Mouse (Mus musculus) midbrain, embryonic 16.5 days (tissue): ENCODE data around the gene Kdm2b. TPM values are rescaled to one million over a fixed set of nuclear protein-coding genes. Genes with fewer than 3 reads are reported as not detected.

ENCODE experiments used
- ATAC-seq: fragments of 200-750 bp; cut with Nextera tagmentation; 2 replicates; pipeline ENCODE4 v1.8.0; 2017; ENCODE audit warnings: moderate TSS enrichment
- H3K27ac ChIP-seq: fragments of 300-500 bp; sonication (generic); 2 replicates; pipeline ENCODE4 v1.5.1; 2014; ENCODE audit warnings: mild to moderate bottlenecking, low read length, mixed read lengths
- H3K27me3 ChIP-seq: fragments of 300-500 bp; sonication (generic); 2 replicates; pipeline ENCODE4 v1.6.1; 2014; ENCODE audit warnings: low read depth, low read length, mixed read lengths; ENCODE audit not compliant: control insufficient read depth, insufficient read depth
- H3K36me3 ChIP-seq: fragments of 300-500 bp; sonication (generic); 2 replicates; pipeline ENCODE4 v1.6.1; 2014; ENCODE audit warnings: mild to moderate bottlenecking, low read length, moderate library complexity, mixed read lengths; ENCODE audit not compliant: control insufficient read depth, insufficient read depth
- H3K4me1 ChIP-seq: fragments of 300-500 bp; sonication (generic); 2 replicates; pipeline ENCODE4 v1.6.1; 2014; ENCODE audit warnings: mild to moderate bottlenecking, low read length, mixed read lengths; ENCODE audit not compliant: control insufficient read depth, insufficient read depth
- H3K4me2 ChIP-seq: fragments of 300-500 bp; sonication (generic); 2 replicates; pipeline ENCODE4 v1.6.1; 2014; ENCODE audit warnings: mild to moderate bottlenecking, low read length, mixed read lengths
- H3K4me3 ChIP-seq: fragments of 300-500 bp; sonication (generic); 2 replicates; pipeline ENCODE4 v1.5.1; 2014; ENCODE audit warnings: low read depth, mild to moderate bottlenecking, low read length, moderate library complexity, mixed read lengths
- H3K9ac ChIP-seq: fragments of 300-500 bp; sonication (generic); 2 replicates; pipeline ENCODE4 v1.6.1; 2014; ENCODE audit warnings: low read depth, low read length, mixed read lengths
- H3K9me3 ChIP-seq: fragments of 300-500 bp; sonication (generic); replicated peaks from 2 replicates; pipeline ENCODE4 v1.6.1; 2014; ENCODE audit warnings: mild to moderate bottlenecking, low read length, mixed read lengths; ENCODE audit not compliant: control insufficient read depth, poor library complexity, severe bottlenecking
- WGBS: fragments of 180-500 bp; shearing (Covaris S2); extraction: QIAGEN DNeasy Blood & Tissue Kit; methylation state at CpG from one replicate; pipeline ENCODE4 v1.1.7; 2014; 5-methylcytosine and 5-hydroxymethylcytosine counted together
- polyA plus RNA-seq: library from polyadenylated mRNA; unstranded; fragments of >200 nt; fragmentation: Nextera tagmentation; extraction: Ambion mirVana; gene quantifications from 2 replicates; pipeline ENCODE4 v1.2.1, GENCODE M21; 2015

Kdm2b gene
- polyA plus RNA-seq, 1 experiment from 2014 or later: 117 TPM

- ATAC-seq: no peak
- H3K4me2 ChIP-seq: no peak overlapping the region
- H3K27ac ChIP-seq: no peak overlapping the region
- no peaks in the 10 kb centered on the region for H3K9me3 ChIP-seq
- WGBS: 87% methylated on average over 5 of the region's 5 CpGs
- H3K36me3 ChIP-seq: no peaks in the 10 kb centered on the region
- H3K4me1 ChIP-seq: peaks cover 4% of the 10 kb centered on the region; the same call in 1 of the 2 replicates
- no peak overlapping the region for H3K4me3 ChIP-seq
- H3K9ac ChIP-seq: no peak overlapping the region
- H3K27me3 ChIP-seq: no peaks in the 10 kb centered on the region
Measured at GRCm38 (mm10) chr5:122843799-122844198, 145.8 kb downstream of the Kdm2b start.

- Histone ChIP-seq H3K27me3 (no peaks in the 10 kb centered on the region), H3K36me3 (no peaks in the 10 kb centered on the region), H3K9ac (no peak overlapping the region), H3K4me1 (no peaks in the 10 kb centered on the region), H3K4me2 (no peak overlapping the region), H3K4me3 (no peak overlapping the region), H3K9me3 (no peaks in the 10 kb centered on the region), H3K27ac (no peak overlapping the region)
- no peak for ATAC-seq
- WGBS: 90% methylated on average over 2 of the region's 2 CpGs
Measured at GRCm38 (mm10) chr5:122841126-122841525, 148.5 kb downstream of the Kdm2b start.

- H3K9me3 ChIP-seq: no peaks in the 10 kb centered on the region
- no peaks in the 10 kb centered on the region for H3K27me3 ChIP-seq
- no peaks in the 10 kb centered on the region for H3K36me3 ChIP-seq
- 80% methylated on average over 10 of the region's 10 CpGs for WGBS
- no peak overlapping the region for H3K9ac ChIP-seq
- no peak overlapping the region for H3K4me3 ChIP-seq
- H3K4me1 ChIP-seq: no peaks in the 10 kb centered on the region
- no peak for ATAC-seq
- no peak overlapping the region for H3K27ac ChIP-seq
- H3K4me2 ChIP-seq: no peak overlapping the region
Measured at GRCm38 (mm10) chr5:122832996-122833395, 156.6 kb downstream of the Kdm2b start.

DNA sequence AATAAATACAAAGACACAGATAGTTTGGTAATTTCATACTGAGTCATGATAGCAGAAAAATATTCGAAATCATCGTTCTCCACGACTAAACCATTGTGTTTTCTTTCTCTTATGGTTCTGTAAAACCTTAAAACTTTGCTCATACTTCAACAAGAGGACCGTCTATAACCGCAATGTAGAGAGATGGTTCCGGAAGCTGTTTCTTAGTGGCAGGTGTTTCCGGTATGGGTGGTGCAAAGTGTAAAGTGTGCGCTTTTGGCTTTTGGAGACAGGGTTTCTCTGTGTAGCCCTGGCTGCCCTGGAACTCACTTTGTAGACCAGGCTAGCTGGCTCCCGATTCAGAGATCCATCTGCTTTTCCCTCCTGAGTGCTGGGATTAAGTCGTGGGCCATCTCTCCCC lies 157.1 kb downstream of the Kdm2b start:
- ATAC-seq: no peak
- Histone ChIP-seq H3K27ac (no peak overlapping the region), H3K9ac (no peak overlapping the region), H3K27me3 (no peaks in the 10 kb centered on the region), H3K4me3 (no peak overlapping the region), H3K9me3 (no peaks in the 10 kb centered on the region), H3K36me3 (no peaks in the 10 kb centered on the region), H3K4me2 (no peak overlapping the region), H3K4me1 (no peaks in the 10 kb centered on the region)
- WGBS: 88% methylated on average over 10 of the region's 10 CpGs

GRCm38 (mm10) chr5:122825099-122825498 lies 164.5 kb downstream of the Kdm2b start:
- H3K27me3 ChIP-seq: no peaks in the 10 kb centered on the region
- no peaks in the 10 kb centered on the region for H3K36me3 ChIP-seq
- ATAC-seq: no peak
- H3K9me3 ChIP-seq: no peaks in the 10 kb centered on the region
- no peak overlapping the region for H3K27ac ChIP-seq
- H3K4me1 ChIP-seq: peaks cover 3% of the 10 kb centered on the region
- no peak overlapping the region for H3K9ac ChIP-seq
- H3K4me3 ChIP-seq: no peak overlapping the region
- WGBS: 87% methylated on average over 8 of the region's 8 CpGs
- no peak overlapping the region for H3K4me2 ChIP-seq

DNA sequence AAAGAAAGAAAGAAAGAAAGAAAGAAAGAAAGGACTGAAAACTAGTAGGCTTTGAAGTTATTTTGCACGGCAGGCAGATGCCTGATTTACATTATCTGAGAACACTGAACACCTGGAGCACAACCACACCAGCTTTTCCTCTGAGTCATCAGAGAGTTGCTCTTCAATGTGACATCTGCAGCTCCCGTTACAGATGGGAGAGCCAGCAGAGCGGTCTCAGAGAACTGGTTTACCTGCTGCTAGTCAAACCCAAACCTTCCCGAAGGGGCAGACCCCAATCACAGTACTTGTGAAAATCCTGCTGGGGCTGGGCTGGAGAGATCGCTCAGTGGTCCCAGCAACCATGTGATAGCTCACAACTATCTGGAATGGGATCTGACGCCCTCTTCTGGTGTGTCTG lies 165.2 kb downstream of the Kdm2b start:
- Histone ChIP-seq H3K9me3 (no peaks in the 10 kb centered on the region), H3K4me2 (no peak overlapping the region), H3K36me3 (peaks cover under 1% of the 10 kb centered on the region; the same call in 1 of the 2 replicates), H3K27ac (no peak overlapping the region), H3K4me3 (no peak overlapping the region), H3K4me1 (peaks cover 10% of the 10 kb centered on the region), H3K27me3 (no peaks in the 10 kb centered on the region), H3K9ac (no peak overlapping the region)
- 74% methylated on average over 6 of the region's 6 CpGs for WGBS
- no peak for ATAC-seq

DNA sequence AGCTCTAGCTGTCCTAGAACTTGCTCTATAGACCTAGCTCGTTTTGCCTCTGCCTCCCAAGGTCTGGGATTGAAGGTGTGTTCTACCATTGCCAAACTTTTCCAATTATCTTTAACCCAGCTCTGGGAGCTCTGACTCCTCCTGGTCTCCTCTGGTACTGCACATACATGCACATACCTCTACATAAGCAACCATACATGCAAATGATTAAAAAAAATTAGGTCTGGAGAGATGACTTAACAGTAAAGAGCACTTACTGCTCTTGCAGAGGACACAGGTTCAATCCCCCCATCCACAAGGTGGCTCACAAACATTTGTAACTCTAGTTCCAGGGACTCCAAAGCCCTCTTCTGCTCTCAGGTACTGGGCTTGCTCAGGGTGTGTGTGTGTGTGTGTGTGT lies 165.6 kb downstream of the Kdm2b start:
- H3K4me1 ChIP-seq: peaks cover 14% of the 10 kb centered on the region
- no peak overlapping the region for H3K9ac ChIP-seq
- no peaks in the 10 kb centered on the region for H3K27me3 ChIP-seq
- H3K36me3 ChIP-seq: peaks cover 4% of the 10 kb centered on the region; the same call in 1 of the 2 replicates
- H3K27ac ChIP-seq: no peak overlapping the region
- 65% methylated on average over 1 of the region's 1 CpGs for WGBS
- ATAC-seq: no peak
- no peaks in the 10 kb centered on the region for H3K9me3 ChIP-seq
- H3K4me2 ChIP-seq: no peak overlapping the region
- no peak overlapping the region for H3K4me3 ChIP-seq

GRCm38 (mm10) chr5:122822441-122822840 lies 167.2 kb downstream of the Kdm2b start:
- no peak for ATAC-seq
- H3K4me3 ChIP-seq: no peak overlapping the region
- peaks cover 14% of the 10 kb centered on the region for H3K4me1 ChIP-seq
- no peaks in the 10 kb centered on the region for H3K27me3 ChIP-seq
- H3K36me3 ChIP-seq: peaks cover 14% of the 10 kb centered on the region
- H3K9ac ChIP-seq: no peak overlapping the region
- H3K27ac ChIP-seq: no peak overlapping the region
- no peaks in the 10 kb centered on the region for H3K9me3 ChIP-seq
- 95% methylated on average over 4 of the region's 4 CpGs for WGBS
- H3K4me2 ChIP-seq: no peak overlapping the region

GRCm38 (mm10) chr5:122821524-122821885 lies 168.1 kb downstream of the Kdm2b start:
- Histone ChIP-seq H3K4me3 (peak overlapping the region; percentile 88), H3K9ac (peak overlapping the region; percentile 60), H3K4me1 (peaks cover 14% of the 10 kb centered on the region), H3K27ac (peak overlapping the region; percentile 96), H3K9me3 (no peaks in the 10 kb centered on the region), H3K4me2 (peak overlapping the region; percentile 44), H3K27me3 (no peaks in the 10 kb centered on the region), H3K36me3 (peaks cover 16% of the 10 kb centered on the region)
- 0% methylated on average over 10 of the region's 10 CpGs for WGBS
- ATAC-seq: peak; percentile 69
